Mouse (Mus musculus) retina, embryonic 14.5 days (tissue): Measurements from ENCODE around the gene Hint3.
"Not testable (repeated sequence)": the region's sequence is repeated elsewhere in the genome, so short reads cannot be mapped to it uniquely, and the experiment has no call there.

Source experiments
- DNase-seq: peaks from one replicate; pipeline ENCODE4 v3.0.0-alpha.2; 2015; ENCODE audit warnings: low spot score

Gene Hint3

GRCm38 (mm10) chr10:30629513-30629912 is at the start of gene Hint3:
Gene Hint3, minus strand, starts transcription at chr10:30629632.
- DNase-seq: no peak

- no peak for DNase-seq
Observed at GRCm38 (mm10) chr10:30678051-30678450, 48.6 kb upstream of the Hint3 start.

GRCm38 (mm10) chr10:30674825-30675224 is 45.4 kb upstream of the Hint3 start:
- no peak for DNase-seq

- DNase-seq: no peak
Observed at GRCm38 (mm10) chr10:30666580-30666979, 37.1 kb upstream of the Hint3 start.

GRCm38 (mm10) chr10:30660564-30661328 is 31.3 kb upstream of the Hint3 start:
- DNase-seq: no peak

- no peak for DNase-seq
Observed at GRCm38 (mm10) chr10:30655655-30656054, 26.2 kb upstream of the Hint3 start.

- no peak for DNase-seq
Observed at GRCm38 (mm10) chr10:30647681-30648080, 18.2 kb upstream of the Hint3 start.

- no peak for DNase-seq
Observed at GRCm38 (mm10) chr10:30638216-30638615, 8.8 kb upstream of the Hint3 start.

- not testable (repeated sequence) for DNase-seq
Observed at GRCm38 (mm10) chr10:30636474-30637154, 7.2 kb upstream of the Hint3 start.

GRCm38 (mm10) chr10:30632718-30633117 is 3.3 kb upstream of the Hint3 start:
- DNase-seq: no peak

GRCm38 (mm10) chr10:30629977-30630376 is 545 bp upstream of the Hint3 start:
- DNase-seq: no peak

GRCm38 (mm10) chr10:30628444-30628843 is 988 bp downstream of the Hint3 start:
- DNase-seq: not testable (repeated sequence)

GRCm38 (mm10) chr10:30627548-30627947 is 1.9 kb downstream of the Hint3 start:
- DNase-seq: no peak

GRCm38 (mm10) chr10:30624161-30625019 is 5.0 kb downstream of the Hint3 start:
- DNase-seq: no peak

- peak; percentile 48 for DNase-seq
Observed at GRCm38 (mm10) chr10:30622928-30623327, 6.5 kb downstream of the Hint3 start.

GRCm38 (mm10) chr10:30618918-30619210 is 10.6 kb downstream of the Hint3 start:
- DNase-seq: no peak

GRCm38 (mm10) chr10:30618091-30618917 is 11.1 kb downstream of the Hint3 start:
- peak; percentile 98 for DNase-seq

- no peak for DNase-seq
Observed at GRCm38 (mm10) chr10:30613039-30613438, 16.4 kb downstream of the Hint3 start.

- no peak for DNase-seq
Observed at GRCm38 (mm10) chr10:30609614-30610013, 19.8 kb downstream of the Hint3 start.

GRCm38 (mm10) chr10:30608109-30608508 is 21.3 kb downstream of the Hint3 start:
- no peak for DNase-seq

- DNase-seq: peak; percentile 93
Observed at GRCm38 (mm10) chr10:30600542-30600966, 28.9 kb downstream of the Hint3 start, which contains the start of gene Trmt11. Gene Trmt11, minus strand, starts transcription at chr10:30600749.

GRCm38 (mm10) chr10:30600094-30600534 is 29.3 kb downstream of the Hint3 start:
- no peak for DNase-seq
